Mouse (Mus musculus): Measurements from ENCODE around the gene Pcbp1. TPM values are rescaled to one million over a fixed set of nuclear protein-coding genes. Genes with fewer than 3 reads are reported as not detected.

Gene Pcbp1
- total and polyA plus RNA-seq, 3 experiments: 74.2 to 385 TPM; not detected in 1

DNA sequence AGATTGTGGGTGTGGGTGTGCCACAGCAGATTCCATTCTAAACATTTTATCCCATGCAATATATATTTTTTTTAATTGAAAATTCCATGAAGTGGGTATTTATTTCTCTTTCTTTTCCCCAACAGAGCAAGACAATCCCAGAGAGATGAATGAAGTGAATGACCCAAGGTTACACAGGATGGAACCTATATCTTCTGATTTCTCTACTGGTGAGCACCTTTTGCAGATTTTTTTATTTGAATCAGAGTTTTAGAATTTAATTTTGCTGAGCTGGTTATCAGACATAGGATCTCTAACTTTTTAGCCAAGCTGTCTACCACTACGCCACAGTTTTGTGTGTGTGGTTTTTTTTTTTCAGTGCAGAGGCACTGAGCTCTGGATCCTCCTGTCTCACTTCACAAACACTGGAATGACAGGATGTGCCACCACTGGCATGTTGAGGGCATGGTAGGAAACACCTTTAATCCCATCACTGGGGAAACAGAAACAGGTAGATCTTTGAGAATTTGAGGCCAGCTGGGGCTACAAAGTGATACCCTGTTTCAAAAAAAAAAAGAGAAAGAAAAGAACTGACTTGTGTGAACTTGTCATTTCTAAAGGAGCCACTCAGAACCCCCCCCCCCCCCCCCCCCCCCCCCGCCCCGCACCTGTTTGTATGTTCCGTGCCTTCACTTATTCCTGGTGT is 1.8 kb upstream of the Pcbp1 start:
- Histone ChIP-seq H3K9ac (ENCODE audit: control insufficient read depth, low read depth, low read length, poor library complexity, severe bottlenecking) (peak overlapping the region; percentile 100), H3K79me2 (ENCODE audit: control insufficient read depth, insufficient read depth, low read length, poor library complexity) (peaks cover 40% of the 10 kb centered on the region), H3K27me3 (ENCODE audit: control insufficient read depth in 1 of 2, insufficient read depth in 2 of 2, low read length in 2 of 2) (no peaks in the 10 kb centered on the region), H3K36me3 (ENCODE audit: control insufficient read depth in 1 of 2, insufficient read depth in 2 of 2, low read length in 2 of 2) (peaks cover 10 to 25% of the 10 kb centered on the region in 2 experiments), H3K27ac (ENCODE audit: control insufficient read depth, low read depth, low read length) (peak overlapping the region; percentile 99), H3K9me3 (replicated peaks; ENCODE audit: insufficient read depth, low read length) (no peaks in the 10 kb centered on the region), H3K4me3 (ENCODE audit: control insufficient read depth in 1 of 2, insufficient read depth in 1 of 2, low read depth in 2 of 2, low read length in 2 of 2) (peak overlapping the region; percentile 49 to 92), H3K4me1 (ENCODE audit: control insufficient read depth in 1 of 2, insufficient read depth in 2 of 2, low read length in 2 of 2) (peaks cover 9 to 10% of the 10 kb centered on the region in 2 experiments; a peak in 3 of 4 replicates)
- peak; percentile 51 for DNase-seq (ENCODE audit: low read depth, low spot score)
- TF ChIP-seq MAFK (IDR thresholded peaks at IDR 0.05; ENCODE audit: borderline replicate concordance, low read depth, low read length) (0 out of 2 replicates have a peak, but pooled peaks have one; percentile 25), EP300 (IDR thresholded peaks at IDR 0.05; ENCODE audit: low read depth in 1 of 2, low read length in 2 of 2) (0 out of 4 replicates have a peak, but pooled peaks of 1 of the 2 experiments have one; percentile 20), MAX (IDR thresholded peaks at IDR 0.05; ENCODE audit: low read length) (no peak), MYC (IDR thresholded peaks at IDR 0.05; ENCODE audit: low read depth, low read length) (no peak), GATA1 (IDR thresholded peaks at IDR 0.05; ENCODE audit: low read depth, low read length) (peak; percentile 57), ZNF384 (IDR thresholded peaks at IDR 0.05; ENCODE audit: low read depth, low read length) (peak; percentile 86), ZKSCAN1 (IDR thresholded peaks at IDR 0.05; ENCODE audit: low read depth, low read length) (0 out of 2 replicates have a peak, but pooled peaks have one; percentile 5)

DNA sequence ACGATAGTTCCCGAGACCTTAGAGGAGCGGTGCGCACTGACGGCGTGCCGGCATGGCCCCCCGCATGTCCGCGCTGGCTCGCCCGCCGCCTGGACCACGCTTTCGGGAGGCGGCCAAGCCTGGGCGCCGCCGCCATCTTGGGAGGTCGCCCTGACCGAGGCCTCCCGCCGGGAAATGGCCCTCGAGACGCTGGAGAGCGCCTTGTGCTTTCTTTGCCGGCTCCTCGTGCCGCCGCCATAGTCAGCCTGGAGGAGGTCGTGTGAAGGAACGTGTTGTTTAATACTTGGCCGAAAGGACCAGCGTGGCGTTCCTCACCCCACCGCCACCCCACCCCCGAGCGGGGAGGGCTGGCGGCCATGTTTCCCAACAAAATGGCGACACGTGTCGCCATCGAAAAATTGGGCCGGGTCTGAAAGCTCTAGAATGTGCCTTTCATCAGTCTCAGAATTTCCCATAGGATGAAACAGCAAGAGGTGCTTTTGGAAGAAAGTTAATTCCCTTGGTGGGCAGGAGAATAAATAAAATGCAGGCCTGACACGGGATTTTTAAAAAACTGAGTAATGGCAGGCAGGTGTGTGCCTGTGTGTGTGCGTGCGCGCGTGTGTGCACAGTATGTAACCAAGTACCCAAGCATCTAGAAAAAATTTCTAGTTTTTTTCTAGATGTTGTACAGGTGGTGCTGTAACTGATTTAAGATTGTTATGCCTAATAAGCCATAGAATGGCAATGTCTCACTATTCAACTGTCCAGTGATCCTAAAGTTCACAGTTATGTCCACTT is 1.0 kb upstream of the Pcbp1 start:
- peak overlapping the region; percentile 100 for H3K9ac ChIP-seq (ENCODE audit: control insufficient read depth, low read depth, low read length, poor library complexity, severe bottlenecking)
- no peaks in the 10 kb centered on the region for H3K27me3 ChIP-seq (ENCODE audit: control insufficient read depth in 1 of 2, insufficient read depth in 2 of 2, low read length in 2 of 2)
- H3K79me2 ChIP-seq (ENCODE audit: control insufficient read depth, insufficient read depth, low read length, poor library complexity): peaks cover 40% of the 10 kb centered on the region
- no peaks in the 10 kb centered on the region for H3K9me3 ChIP-seq (replicated peaks; ENCODE audit: insufficient read depth, low read length)
- H3K4me1 ChIP-seq (ENCODE audit: control insufficient read depth in 1 of 2, insufficient read depth in 2 of 2, low read length in 2 of 2): peaks cover 9 to 10% of the 10 kb centered on the region in 2 experiments; a peak in 3 of 4 replicates
- peak overlapping the region; percentile 49 to 92 for H3K4me3 ChIP-seq (ENCODE audit: control insufficient read depth in 1 of 2, insufficient read depth in 1 of 2, low read depth in 2 of 2, low read length in 2 of 2)
- peak; percentile 82 for DNase-seq (ENCODE audit: low read depth, low spot score)
- H3K36me3 ChIP-seq (ENCODE audit: control insufficient read depth in 1 of 2, insufficient read depth in 2 of 2, low read length in 2 of 2): peaks cover 8 to 22% of the 10 kb centered on the region in 2 experiments
- peak overlapping the region; percentile 99 for H3K27ac ChIP-seq (ENCODE audit: control insufficient read depth, low read depth, low read length)
- peak; percentile 50; the same call in 1 of the 2 replicates for TF ChIP-seq UBTF (IDR thresholded peaks at IDR 0.05; ENCODE audit: borderline replicate concordance, insufficient read depth, low read depth, low read length)
- TF ChIP-seq SMC3 (IDR thresholded peaks at IDR 0.05; ENCODE audit: low read depth, low read length): no peak
- peak; percentile 98 for TF ChIP-seq CHD1 (IDR thresholded peaks at IDR 0.05; ENCODE audit: low read depth, low read length)
- no peak for TF ChIP-seq CHD2 (IDR thresholded peaks at IDR 0.05; ENCODE audit: low read length)
- peak; percentile 65 for TF ChIP-seq SIN3A (IDR thresholded peaks at IDR 0.05; ENCODE audit: low read length)
- no peak for TF ChIP-seq BHLHE40 (IDR thresholded peaks at IDR 0.05; ENCODE audit: borderline replicate concordance, low read depth, low read length)
- TF ChIP-seq CTCF (IDR thresholded peaks at IDR 0.05 in 2 of 3, conservative IDR thresholded peaks at IDR 0.05 in 1 of 3; ENCODE audit: control insufficient read depth in 1 of 3, insufficient read depth in 1 of 3, low read depth in 2 of 3, low read length in 3 of 3, poor library complexity in 1 of 3, severe bottlenecking in 1 of 3): no peak
- peak; percentile 66 for TF ChIP-seq NELFE (IDR thresholded peaks at IDR 0.05; ENCODE audit: low read depth, low read length)
- TF ChIP-seq MAFK (IDR thresholded peaks at IDR 0.05; ENCODE audit: borderline replicate concordance, low read depth, low read length): no peak
- no peak for TF ChIP-seq TAL1 (IDR thresholded peaks at IDR 0.05; ENCODE audit: low read length)
- TF ChIP-seq ZMIZ1 (IDR thresholded peaks at IDR 0.05; ENCODE audit: low read depth, low read length): peak; percentile 63; the same call in 1 of the 2 replicates
- 0 out of 2 replicates have a peak, but pooled peaks have one; percentile 30 for TF ChIP-seq POLR2AphosphoS2 (IDR thresholded peaks at IDR 0.05; ENCODE audit: low read length)
- 0 out of 2 replicates have a peak, but pooled peaks have one; percentile 15 for TF ChIP-seq GABPA (IDR thresholded peaks at IDR 0.05; ENCODE audit: low read depth, low read length)
- TF ChIP-seq USF1 (IDR thresholded peaks at IDR 0.05; ENCODE audit: low read depth, low read length): 0 out of 2 replicates have a peak, but pooled peaks have one; percentile 23
- TF ChIP-seq MAZ (IDR thresholded peaks at IDR 0.05; ENCODE audit: low read depth, low read length): peak; percentile 85
- TF ChIP-seq TCF12 (IDR thresholded peaks at IDR 0.05; ENCODE audit: low read depth, low read length): peak; percentile 25; the same call in 1 of the 2 replicates
- TF ChIP-seq RAD21 (IDR thresholded peaks at IDR 0.05; ENCODE audit: low read depth, low read length): no peak
- peak; percentile 46; the same call in 1 of the 2 replicates for TF ChIP-seq HCFC1 (IDR thresholded peaks at IDR 0.05; ENCODE audit: low read depth, low read length)
- no peak for TF ChIP-seq MEF2A (IDR thresholded peaks at IDR 0.05; ENCODE audit: extremely low read depth, insufficient replicate concordance, low read depth, low read length, poor library complexity, severe bottlenecking)
- TF ChIP-seq E2F4 (IDR thresholded peaks at IDR 0.05; ENCODE audit: borderline replicate concordance, low read depth, low read length): 0 out of 2 replicates have a peak, but pooled peaks have one; percentile 9
- no peak for TF ChIP-seq ZKSCAN1 (IDR thresholded peaks at IDR 0.05; ENCODE audit: low read depth, low read length)
- TF ChIP-seq TBP (IDR thresholded peaks at IDR 0.05; ENCODE audit: low read depth, low read length): peak; percentile 89
